Mouse (Mus musculus) cerebellum, adult 11 months (tissue): ENCODE measurements at regions not wholly inside any gene's neighbourhood (a gene's known extent, or its start where the extent isn't known, plus 50 kb on each side); places are given as distances from the start of the nearest gene placed in this dataset.
A peak's percentile ranks its signal among the peaks of the same experiment; 100 is the strongest.

Source experiments
- DNase-seq: peaks from one replicate; pipeline ENCODE4 v3.0.0; 2022

DNA sequence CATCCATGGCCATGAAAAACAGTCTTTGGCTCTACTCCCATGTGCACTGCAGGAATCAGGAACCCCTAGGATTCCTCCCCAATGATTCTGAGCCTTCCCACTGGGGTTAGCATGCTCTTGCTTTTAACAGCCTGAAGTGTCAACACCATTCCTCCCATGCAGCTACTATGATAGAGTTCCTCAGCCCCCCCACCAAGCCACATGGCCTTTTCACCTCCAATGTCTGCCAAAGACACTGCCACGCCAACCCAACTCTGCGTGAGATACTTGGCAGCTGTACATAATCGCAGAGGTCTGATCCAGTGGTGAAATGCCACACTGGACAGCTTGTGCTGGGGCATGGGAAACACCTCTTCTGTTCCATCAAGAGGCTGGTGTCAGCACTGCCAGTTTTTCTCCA is 128.6 kb upstream of the H2al1a start:
- DNase-seq: no peak

- no peak for DNase-seq
These were observed 118.8 kb upstream of the H2al1a start for GRCm38 (mm10) chrX:11180194-11180816.

GRCm38 (mm10) chrX:11181855-11182254 is 117.2 kb upstream of the H2al1a start:
- DNase-seq: no peak

DNA sequence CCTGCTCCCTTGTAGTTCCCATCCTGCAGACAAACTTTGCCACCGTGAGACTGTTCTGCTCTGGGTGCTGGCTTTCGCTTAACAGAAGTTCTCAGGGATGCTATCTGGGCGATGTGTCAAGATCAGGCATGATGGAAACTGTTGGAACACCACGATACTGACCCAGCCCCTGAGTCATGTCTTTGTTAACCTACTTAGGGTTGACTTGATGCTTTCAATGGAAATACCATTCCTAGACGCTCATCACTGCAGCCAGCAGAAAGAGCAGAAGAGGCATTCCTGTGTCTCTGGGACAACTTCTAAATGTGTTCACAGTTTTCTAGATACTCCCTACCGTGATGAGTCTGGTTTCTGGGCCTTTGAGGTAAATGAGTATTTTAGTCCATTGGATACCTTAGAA is 108.2 kb upstream of the H2al1a start:
- no peak for DNase-seq

- no peak for DNase-seq
These were observed 94.9 kb upstream of the H2al1a start for GRCm38 (mm10) chrX:11204135-11204534.

DNA sequence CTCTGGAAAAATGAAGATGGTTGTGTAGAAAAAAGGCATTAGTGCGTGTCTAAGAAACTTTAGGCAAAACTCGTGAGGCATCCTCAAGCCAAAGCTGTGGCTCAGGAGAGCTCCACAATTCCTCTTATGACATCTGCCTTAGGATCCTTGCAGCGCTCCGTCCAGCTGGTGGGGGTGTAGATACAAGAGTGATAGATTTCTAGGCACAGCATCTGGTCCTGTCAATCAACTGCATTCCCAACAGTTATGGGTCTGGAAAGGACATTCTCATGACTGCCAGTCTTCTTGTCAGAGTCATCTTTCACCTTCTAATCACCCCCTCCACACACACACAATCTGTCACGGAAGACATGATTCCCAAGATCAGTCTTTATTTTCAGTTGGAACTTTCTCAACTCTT is 89.2 kb upstream of the H2al1a start:
- DNase-seq: no peak

DNA sequence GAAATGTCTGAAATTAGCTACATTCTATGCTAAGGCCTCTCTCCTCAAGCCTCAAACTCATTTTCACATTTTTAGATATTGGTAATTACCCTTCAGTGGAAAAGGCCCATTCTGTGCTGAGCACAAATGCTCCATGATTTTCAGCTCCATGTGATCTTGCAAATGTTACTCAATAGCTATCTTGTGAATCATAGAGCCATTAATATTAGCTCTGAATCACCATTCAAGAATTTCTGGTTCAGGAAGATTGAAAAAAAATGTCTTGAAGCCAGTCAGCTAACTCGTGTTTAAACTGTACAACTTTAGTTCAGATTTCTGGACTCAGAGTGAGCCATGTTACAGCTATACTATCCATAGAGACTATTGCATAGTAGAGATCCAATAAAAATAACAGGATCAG is 86.2 kb upstream of the H2al1a start:
- no peak for DNase-seq

GRCm38 (mm10) chrX:11213492-11213891 is 85.6 kb upstream of the H2al1a start:
- DNase-seq: peak; percentile 21

- DNase-seq: no peak
These were observed 60.0 kb upstream of the H2al1a start for GRCm38 (mm10) chrX:11239066-11239465.

GRCm38 (mm10) chrX:11245576-11245975 is 53.5 kb upstream of the H2al1a start:
- peak; percentile 56 for DNase-seq
